Mouse (Mus musculus): ENCODE data around the gene Gsdma. TPM values are rescaled to one million over a fixed set of nuclear protein-coding genes. Genes with fewer than 3 reads are reported as not detected.

Gsdma gene
- total and polyA plus RNA-seq, 3 experiments, result 0.10 TPM; not detected in 2

DNA sequence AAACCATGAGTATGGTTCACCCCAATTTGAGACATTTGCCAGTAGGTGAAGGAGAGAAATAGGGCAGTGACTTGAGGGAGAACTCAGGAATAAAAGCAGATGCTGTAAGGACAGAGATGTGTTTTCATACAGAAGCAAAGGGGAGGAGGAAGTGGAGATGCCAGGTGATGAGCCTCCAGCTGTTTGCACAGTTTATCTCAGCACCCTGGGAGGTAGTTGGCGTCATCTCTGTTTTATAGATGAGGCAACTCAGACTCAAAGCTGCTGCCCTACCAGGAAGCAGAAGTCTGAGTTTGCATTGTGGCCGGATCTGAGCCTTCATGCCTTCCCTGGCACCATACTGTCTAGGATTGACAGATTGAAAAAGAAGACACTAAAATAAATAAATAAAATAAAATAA lies 4.8 kb downstream of the Gsdma start:
- Histone ChIP-seq H3K27me3 (replicated peaks) (peaks cover 61% of the 10 kb centered on the region), H3K9me3 (replicated peaks; ENCODE audit: low read length) (no peaks in the 10 kb centered on the region), H3K36me3 (replicated peaks in 1 of 2; ENCODE audit: control insufficient read depth in 1 of 2, insufficient read depth in 1 of 2, low read length in 1 of 2) (no peaks in the 10 kb centered on the region), H3K4me3 (replicated peaks in 1 of 3; ENCODE audit: low read depth in 2 of 3, low read length in 2 of 3, poor library complexity in 1 of 3) (no peak overlapping the region), H3K79me2 (replicated peaks; ENCODE audit: control insufficient read depth, extremely low read depth, insufficient read depth, poor library complexity, severe bottlenecking) (no peaks in the 10 kb centered on the region), H3K27ac (ENCODE audit: insufficient read depth, low read depth) (no peak overlapping the region), H3K9ac (ENCODE audit: insufficient read depth, low read depth) (no peak overlapping the region), H3K4me2 (ENCODE audit: insufficient read depth, low read depth, poor library complexity, severe bottlenecking) (no peak overlapping the region), H3K4me1 (ENCODE audit: control insufficient read depth in 1 of 2, insufficient read depth in 2 of 2) (peaks cover 6 to 27% of the 10 kb centered on the region in 2 experiments; a peak in 3 of 4 replicates)
- TF ChIP-seq MXI1 (IDR thresholded peaks at IDR 0.05; ENCODE audit: low read depth, low read length) (no peak), CTCF (conservative IDR thresholded peaks at IDR 0.05 in 1 of 2, IDR thresholded peaks at IDR 0.05 in 1 of 2; ENCODE audit: low read depth in 2 of 2, low read length in 2 of 2) (no peak), ETS1 (conservative IDR thresholded peaks at IDR 0.05; ENCODE audit: low read depth, low read length) (peak; percentile 48), MAFK (IDR thresholded peaks at IDR 0.05; ENCODE audit: insufficient replicate concordance, low read length) (no peak), HCFC1 (IDR thresholded peaks at IDR 0.05; ENCODE audit: low read depth, low read length) (no peak)
- DNase-seq (ENCODE audit: extremely low read depth), result peak; percentile 35
- in situ Hi-C loops (cut with MboI; ENCODE audit: low pct_ligation_motif_present, low pct_unique_long_range_greater_than_20kb, low sequenced_read_pairs) (no loop called here), dilution Hi-C loops (cut with MboI; ENCODE audit: extremely low pct_ligation_motif_present, extremely low pct_unique_long_range_greater_than_20kb, low sequenced_read_pairs) (no loop called here)

DNA sequence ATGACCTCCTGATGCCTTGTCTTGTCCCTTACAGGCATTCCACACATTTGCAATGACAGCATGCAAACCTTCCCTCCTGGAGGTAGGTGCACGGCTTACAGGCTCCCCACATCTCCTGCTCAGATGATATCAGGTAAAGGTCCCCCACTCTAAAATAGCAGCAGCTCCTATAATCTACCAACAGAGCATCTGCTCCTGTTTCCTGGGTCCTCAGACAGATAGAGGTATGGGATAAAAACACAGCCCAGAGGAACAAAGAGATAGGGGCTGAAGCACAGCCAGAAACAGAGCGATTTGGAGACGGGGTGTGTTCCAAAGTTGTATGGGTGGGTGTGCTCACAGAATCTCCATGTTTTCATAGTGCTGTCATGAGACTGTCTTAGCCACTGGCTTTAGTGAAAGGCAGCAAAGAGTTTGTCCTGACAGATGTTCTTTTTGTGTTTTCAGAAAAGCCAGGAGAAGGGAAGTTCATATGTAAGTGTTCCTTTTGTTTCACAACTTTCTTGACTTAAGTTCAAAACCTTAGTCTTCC lies 7.2 kb downstream of the Gsdma start:
- dilution Hi-C loops (cut with MboI; ENCODE audit: extremely low pct_ligation_motif_present, extremely low pct_unique_long_range_greater_than_20kb, low sequenced_read_pairs) (no loop called here), in situ Hi-C loops (cut with MboI; ENCODE audit: low pct_ligation_motif_present, low pct_unique_long_range_greater_than_20kb, low sequenced_read_pairs) (loop anchor here (10.0 kb wide), 1 partner anchor 67 kb away; no protein-coding TSS in a partner anchor)
- TF ChIP-seq TBP (conservative IDR thresholded peaks at IDR 0.05; ENCODE audit: low read depth, low read length) (no peak), ZMIZ1 (IDR thresholded peaks at IDR 0.05; ENCODE audit: low read depth, low read length) (no peak), MAZ (IDR thresholded peaks at IDR 0.05; ENCODE audit: low read depth, low read length) (no peak), JUND (conservative IDR thresholded peaks at IDR 0.05; ENCODE audit: low read depth, low read length) (no peak), HCFC1 (IDR thresholded peaks at IDR 0.05; ENCODE audit: low read depth, low read length) (no peak), ZC3H11A (IDR thresholded peaks at IDR 0.05; ENCODE audit: low read depth, low read length) (no peak), KAT2A (IDR thresholded peaks at IDR 0.05; ENCODE audit: insufficient replicate concordance, low read length) (no peak), EP300 (IDR thresholded peaks at IDR 0.05; ENCODE audit: low read length) (no peak), NRF1 (IDR thresholded peaks at IDR 0.05; ENCODE audit: low read depth, low read length) (no peak), MEF2A (IDR thresholded peaks at IDR 0.05; ENCODE audit: borderline replicate concordance, low read depth, low read length) (no peak), SMC3 (IDR thresholded peaks at IDR 0.05; ENCODE audit: low read depth, low read length) (no peak), POLR2AphosphoS2 (IDR thresholded peaks at IDR 0.05; ENCODE audit: low read depth, low read length) (no peak), JUN (IDR thresholded peaks at IDR 0.05; ENCODE audit: insufficient read depth, low read depth, low read length) (no peak), CHD1 (IDR thresholded peaks at IDR 0.05; ENCODE audit: low read depth, low read length) (no peak), GABPA (IDR thresholded peaks at IDR 0.05; ENCODE audit: insufficient replicate concordance, low read depth, low read length) (no peak), ELF1 (IDR thresholded peaks at IDR 0.05; ENCODE audit: low read depth, low read length) (no peak), CHD2 (IDR thresholded peaks at IDR 0.05; ENCODE audit: low read length) (no peak), MYC (IDR thresholded peaks at IDR 0.05; ENCODE audit: low read depth, low read length) (no peak), POLR2A (IDR thresholded peaks at IDR 0.05; ENCODE audit: low read depth, low read length) (no peak), UBTF (IDR thresholded peaks at IDR 0.05; ENCODE audit: low read depth, low read length) (no peak)
- H3K4me3 ChIP-seq (replicated peaks in 1 of 3; ENCODE audit: low read depth in 2 of 3, low read length in 2 of 3, poor library complexity in 1 of 3), result no peak overlapping the region
- peaks cover 9 to 37% of the 10 kb centered on the region in 2 experiments; a peak in 3 of 4 replicates for H3K4me1 ChIP-seq (ENCODE audit: control insufficient read depth in 1 of 2, insufficient read depth in 2 of 2)
- H3K27ac ChIP-seq (ENCODE audit: insufficient read depth, low read depth), result no peak overlapping the region
- H3K9ac ChIP-seq (ENCODE audit: insufficient read depth, low read depth), result no peak overlapping the region
- peaks cover 50% of the 10 kb centered on the region for H3K27me3 ChIP-seq (replicated peaks)
- DNase-seq (ENCODE audit: extremely low read depth), result no peak
- no peaks in the 10 kb centered on the region for H3K79me2 ChIP-seq (replicated peaks; ENCODE audit: control insufficient read depth, extremely low read depth, insufficient read depth, poor library complexity, severe bottlenecking)
- no peaks in the 10 kb centered on the region for H3K36me3 ChIP-seq (replicated peaks in 1 of 2; ENCODE audit: control insufficient read depth in 1 of 2, insufficient read depth in 1 of 2, low read length in 1 of 2)
- H3K4me2 ChIP-seq (ENCODE audit: insufficient read depth, low read depth, poor library complexity, severe bottlenecking), result no peak overlapping the region
- H3K9me3 ChIP-seq (replicated peaks; ENCODE audit: low read length), result no peaks in the 10 kb centered on the region

Data from CH12.LX (cell line).